Mouse (Mus musculus) right cerebral cortex, adult 18-20 months (tissue): Measurements from ENCODE around the gene Gstm5.

Experiments used
- DNase-seq: peaks from one replicate; pipeline ENCODE4 v3.0.0; 2022; ENCODE audit warnings: mixed read lengths

Gstm5 gene

DNA sequence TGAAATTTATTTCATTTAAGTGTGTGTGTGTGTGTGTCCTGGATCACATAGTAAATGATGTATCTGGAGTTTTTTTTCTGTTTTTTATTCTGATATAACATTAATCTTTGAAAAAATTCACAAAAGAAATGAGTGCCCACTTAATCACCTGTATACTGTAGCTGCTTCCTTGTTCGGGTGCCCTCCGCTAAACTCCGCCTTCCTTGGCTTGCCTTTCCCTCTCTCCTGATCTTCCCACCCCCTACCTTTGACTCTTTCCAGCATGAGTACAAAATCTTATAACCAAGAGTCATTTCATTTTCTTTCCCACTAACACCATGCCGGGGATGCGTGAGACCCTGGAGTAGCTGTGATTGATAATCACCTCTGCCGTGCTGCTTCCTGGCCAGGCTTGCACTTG is 36.5 kb downstream of the Gstm5 start:
- no peak for DNase-seq

DNA sequence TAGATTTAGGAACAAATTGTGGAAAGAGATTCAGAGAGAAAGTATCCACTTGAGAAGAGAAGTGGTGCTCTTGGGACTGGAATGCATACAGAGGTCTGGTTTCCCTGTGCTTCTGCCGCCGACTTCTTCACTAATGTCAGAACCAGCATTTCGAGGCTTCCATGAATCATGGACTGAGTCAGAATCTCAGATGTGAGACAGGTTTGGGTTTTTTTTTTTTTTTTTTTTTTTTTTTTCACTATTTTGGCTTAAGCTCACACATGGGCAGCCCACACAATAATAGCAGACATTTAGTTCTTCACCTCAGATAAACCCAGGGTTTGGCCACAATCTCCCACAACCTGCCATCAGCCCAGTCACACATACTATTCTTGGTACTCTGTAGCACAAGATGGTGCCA is 39.6 kb downstream of the Gstm5 start:
- DNase-seq, result peak; percentile 27

DNA sequence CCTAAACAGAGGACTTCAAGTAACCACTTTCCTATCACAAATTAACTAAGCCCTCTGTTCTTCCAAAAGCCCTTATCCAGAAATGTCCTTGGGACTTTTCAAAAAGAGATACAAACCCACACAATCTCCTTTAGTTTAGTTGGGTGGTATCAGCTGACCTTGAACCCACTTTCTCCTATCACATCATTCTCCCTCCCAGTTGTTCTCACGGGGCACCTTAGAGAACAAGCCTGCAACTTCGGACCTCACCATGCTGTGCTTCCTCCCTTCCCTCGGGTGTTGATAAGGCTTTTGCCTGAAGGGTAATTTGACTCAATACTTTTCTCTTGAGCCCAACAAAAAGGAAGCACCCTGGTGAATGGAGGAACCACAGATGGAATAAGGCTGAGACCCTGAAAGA is 40.3 kb downstream of the Gstm5 start:
- no peak for DNase-seq

DNA sequence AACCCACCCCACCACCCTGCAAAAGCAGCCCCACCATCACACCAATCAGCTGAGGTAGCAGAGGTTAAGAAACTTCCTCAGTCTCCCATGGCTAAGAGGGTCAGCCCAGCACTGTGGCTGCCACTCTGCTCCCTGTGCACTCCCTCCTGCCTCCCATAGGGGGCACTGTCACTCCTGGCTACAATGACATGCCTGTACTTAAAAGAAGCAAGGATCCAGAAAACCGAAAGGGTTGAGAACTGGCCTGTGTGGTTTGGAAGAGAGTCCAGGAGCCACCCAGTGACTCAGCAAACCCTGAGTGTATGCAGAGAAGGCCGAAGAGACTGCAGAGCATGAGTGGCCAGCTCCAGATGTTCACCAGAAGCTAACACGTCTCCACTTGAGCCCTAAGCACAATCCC is 43.8 kb downstream of the Gstm5 start:
- peak; percentile 47 for DNase-seq

DNA sequence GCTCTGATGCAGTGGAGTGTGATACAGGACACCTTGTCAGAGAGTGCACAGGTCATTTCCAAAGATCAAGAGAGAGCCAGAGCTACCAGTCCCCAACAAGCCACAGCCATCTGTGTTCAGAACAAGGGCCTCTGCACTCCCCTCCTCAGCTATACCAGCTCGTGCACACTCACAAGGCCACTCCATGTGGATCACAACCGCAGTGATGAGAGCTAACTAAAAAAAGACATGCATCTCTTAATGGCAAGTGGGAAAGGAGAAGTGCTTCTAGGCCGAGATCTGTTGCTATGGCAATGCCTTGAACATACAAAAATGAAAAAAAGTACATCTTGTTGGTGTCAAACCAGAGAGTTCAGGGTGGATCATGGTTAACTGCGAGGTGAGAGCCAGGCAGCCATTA is 44.2 kb downstream of the Gstm5 start:
- peak; percentile 56 for DNase-seq

DNA sequence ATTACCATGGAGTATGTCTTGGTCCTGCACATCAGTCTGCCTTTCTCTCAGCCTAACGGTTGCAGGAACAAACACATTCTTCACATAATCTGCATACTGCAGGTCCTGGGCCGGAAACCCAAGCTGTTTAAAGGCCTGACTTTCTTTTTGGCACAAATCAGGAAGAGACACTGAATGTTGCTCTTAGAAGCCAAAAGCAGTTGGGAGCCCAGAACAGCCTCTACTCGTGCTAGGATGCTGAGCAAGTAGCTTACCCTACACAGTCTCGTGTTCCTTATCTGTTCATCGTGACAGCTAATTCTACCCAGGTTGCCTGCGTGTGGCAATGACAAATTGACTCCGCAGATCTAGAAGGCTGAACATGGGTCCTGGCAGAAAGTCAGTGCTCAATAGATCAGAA is 44.9 kb downstream of the Gstm5 start:
- no peak for DNase-seq

DNA sequence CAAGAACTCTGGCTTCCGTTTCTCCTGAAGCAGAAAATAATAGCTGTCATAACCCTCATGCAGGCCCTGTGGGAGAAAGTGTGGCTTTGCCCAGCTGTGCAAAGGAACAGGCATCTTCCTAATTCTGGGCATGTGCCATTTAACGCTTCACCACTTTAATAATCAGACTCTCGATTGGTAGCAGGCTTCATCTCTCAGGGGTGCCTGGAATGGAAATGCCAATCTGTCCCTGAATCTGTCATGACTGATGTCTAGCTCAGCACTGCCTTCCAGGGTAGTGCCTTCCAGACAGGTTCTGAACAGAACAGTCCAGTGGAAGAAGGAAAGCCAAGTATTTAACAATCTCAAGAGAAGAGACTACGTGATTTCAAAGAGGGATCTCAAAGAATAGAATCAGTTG is 45.6 kb downstream of the Gstm5 start:
- DNase-seq, result no peak

DNA sequence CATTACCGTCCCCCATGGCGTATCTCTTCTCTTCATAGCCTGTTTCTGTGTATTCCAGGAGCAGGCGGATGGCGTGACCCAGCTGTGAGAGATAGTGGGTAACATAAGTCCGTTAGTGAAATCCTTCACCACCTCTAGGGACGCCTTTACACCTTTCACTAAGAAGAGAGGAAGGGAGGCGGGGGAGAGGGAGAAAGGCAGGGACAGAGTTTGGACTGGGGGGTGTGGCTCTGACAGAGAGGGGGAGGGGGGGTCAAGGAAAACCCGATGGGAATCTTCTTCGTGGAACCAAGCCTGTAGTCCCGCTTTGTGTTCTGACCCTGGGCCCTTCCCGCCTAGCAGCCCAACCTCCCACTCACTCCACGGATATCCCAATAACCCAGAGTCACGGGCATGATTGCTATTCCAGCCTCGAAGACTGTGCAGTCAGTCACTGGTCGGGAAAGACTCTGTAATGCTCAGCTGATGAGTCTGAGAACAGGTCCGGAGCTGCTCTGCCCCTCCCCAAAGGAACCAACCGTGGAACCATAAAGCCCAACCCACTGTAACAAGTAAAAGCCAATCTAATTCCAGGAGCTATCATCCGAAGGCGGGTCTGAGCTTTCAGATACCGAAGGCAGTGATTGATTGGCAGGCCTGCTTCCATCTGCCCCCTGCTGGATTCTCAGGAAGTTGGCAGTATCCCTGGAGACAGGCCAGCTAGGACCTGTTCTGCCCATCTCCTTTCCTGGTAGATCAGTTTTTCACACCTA is 47.8 kb downstream of the Gstm5 start, which contains the start of gene Gstm6:
Gene Gstm6, minus strand, starts transcription at position 511 of the 752 bp plus-strand sequence.
- DNase-seq, result peak; percentile 40

DNA sequence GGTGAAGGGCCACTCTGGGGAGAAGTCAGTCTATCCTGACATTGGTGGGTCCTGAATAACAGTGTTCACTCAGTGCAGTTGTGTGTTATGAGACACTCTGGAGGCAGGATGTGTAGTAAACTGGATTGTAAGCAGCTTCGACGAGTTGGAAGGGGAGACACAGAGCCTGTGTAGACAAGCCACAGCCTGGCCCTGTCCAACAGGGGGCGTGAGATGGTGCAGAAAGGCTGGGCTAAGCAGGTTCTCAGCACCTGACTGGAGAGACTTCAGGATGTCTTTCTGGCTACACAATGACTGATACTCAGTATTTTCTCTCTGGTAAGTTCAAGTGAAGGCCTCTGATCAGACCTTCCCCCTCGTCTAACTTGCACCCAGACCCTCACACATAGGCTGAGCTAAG is 50.1 kb downstream of the Gstm5 start:
- no peak for DNase-seq
